Mouse (Mus musculus): Measurements from ENCODE around the gene Fis1. TPM values are rescaled to one million over a fixed set of nuclear protein-coding genes. Genes with fewer than 3 reads are reported as not detected.
A peak's percentile ranks its signal among the peaks of the same experiment; 100 is the strongest.

The Fis1 gene
- total RNA-seq, 2 experiments from 2014 or later, result 154 to 159 TPM

DNA sequence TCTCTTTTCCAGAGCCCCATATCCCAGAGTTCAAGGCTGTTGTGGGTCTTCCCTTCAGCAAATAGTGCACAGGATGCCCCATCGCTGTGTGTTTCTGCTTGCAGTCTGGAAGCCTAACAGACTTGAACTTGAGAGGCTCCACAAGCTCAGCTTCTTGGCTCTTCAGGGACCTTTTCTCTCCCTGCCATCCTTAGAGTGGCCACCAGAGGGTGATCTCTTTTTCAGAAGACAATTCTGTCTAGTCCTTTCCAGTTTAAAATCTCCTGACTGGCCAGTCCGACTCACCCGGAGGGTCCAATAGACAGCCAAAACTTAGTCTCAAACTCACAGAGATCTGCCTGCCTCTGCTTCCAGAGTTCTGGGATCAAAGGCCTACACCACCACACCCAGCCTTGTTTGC, 56.9 kb downstream of the Fis1 start:
- peak; percentile 42 for DNase-seq
- intact Hi-C loops (cut with DNase I; ENCODE audit: low total_unique reads), result no loop called here

DNA sequence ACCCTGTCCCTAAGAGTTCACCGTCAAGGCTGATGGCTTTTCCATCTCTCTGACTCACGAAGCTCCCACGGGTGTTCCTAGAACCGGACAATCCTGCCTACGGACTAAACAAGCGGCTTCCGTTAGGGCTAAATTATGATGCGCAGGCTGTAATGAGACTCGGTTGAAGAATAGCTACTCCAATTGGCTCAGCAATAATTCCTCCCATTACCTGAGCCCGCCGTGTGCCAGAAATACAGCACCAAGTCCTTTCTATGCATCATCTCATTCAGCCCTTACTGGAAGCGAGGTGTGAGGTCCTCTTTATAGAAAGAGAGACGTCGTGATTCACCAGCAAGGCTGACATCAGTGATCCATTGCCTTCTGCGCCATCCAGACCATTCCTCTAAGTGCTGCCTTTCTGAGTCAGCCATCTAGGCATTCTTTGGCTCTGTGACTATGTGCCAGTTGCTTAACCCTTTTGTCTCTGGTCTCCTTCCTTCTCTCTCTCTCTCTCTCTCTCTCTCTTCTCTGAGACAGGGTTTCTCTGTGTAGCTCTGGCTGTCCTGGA, 59.4 kb downstream of the Fis1 start:
- no peak for DNase-seq
- intact Hi-C loops (cut with DNase I; ENCODE audit: low total_unique reads), result no loop called here

Small RNA genes lying within 50 kb of the gene (microRNA-seq; reads per million reads assigned to microRNA genes)
- gene Mir702, result 4.0 to 8.0 reads per million in 2 experiments

Other genes starting within 250 kb of the Fis1 start
- 10 to 100 TPM; 11.7 to 13.5 TPM for gene Col26a1, start 70.1 kb upstream of the Fis1 start, total RNA-seq (2021)
- gene Ift22, start 45.1 kb upstream of the Fis1 start, total RNA-seq (2021), result 1 to 10 TPM; 5.4 to 6.2 TPM
- 1 to 10 TPM; 2.0 to 2.1 TPM for gene Cldn15, start 13.3 kb downstream of the Fis1 start, total RNA-seq (2021)
- gene Plod3, start 33.7 kb downstream of the Fis1 start, total RNA-seq (2021), result 10 to 100 TPM; 21.8 to 24.3 TPM
- 10 to 100 TPM; 49.2 to 51.1 TPM for gene Znhit1, start 34.7 kb downstream of the Fis1 start, total RNA-seq (2021)
- gene Vgf, start 73.1 kb downstream of the Fis1 start, total RNA-seq (2021), result not detected
- gene Ap1s1, start 92.9 kb downstream of the Fis1 start, total RNA-seq (2021), result 10 to 100 TPM; 24.3 to 26.0 TPM
- 1 to 10 TPM; 1.2 to 1.9 TPM for gene Serpine1, start 119.0 kb downstream of the Fis1 start, total RNA-seq (2021)
- 1 to 10 TPM; 7.6 to 9.1 TPM for gene Trim56, start 162.9 kb downstream of the Fis1 start, total RNA-seq (2021)
- gene Muc3, start 196.0 kb downstream of the Fis1 start, total RNA-seq (2021), result not detected